Mouse (Mus musculus): ENCODE data around the gene Rnf185. TPM values are rescaled to one million over a fixed set of nuclear protein-coding genes. Genes with fewer than 3 reads are reported as not detected.

Rnf185 gene
- 10 to 100 TPM; 34.8 to 45.3 (median 38.5) TPM for total RNA-seq (2022)

GRCm38 (mm10) chr11:3452167-3452639 is at the start of gene Rnf185:
TSS of gene Rnf185 (minus strand) at chr11:3452363.
- DNase-seq, result peak; percentile 95

GRCm38 (mm10) chr11:3497296-3497695 is 45.1 kb upstream of the Rnf185 start:
- no peak for DNase-seq

DNA sequence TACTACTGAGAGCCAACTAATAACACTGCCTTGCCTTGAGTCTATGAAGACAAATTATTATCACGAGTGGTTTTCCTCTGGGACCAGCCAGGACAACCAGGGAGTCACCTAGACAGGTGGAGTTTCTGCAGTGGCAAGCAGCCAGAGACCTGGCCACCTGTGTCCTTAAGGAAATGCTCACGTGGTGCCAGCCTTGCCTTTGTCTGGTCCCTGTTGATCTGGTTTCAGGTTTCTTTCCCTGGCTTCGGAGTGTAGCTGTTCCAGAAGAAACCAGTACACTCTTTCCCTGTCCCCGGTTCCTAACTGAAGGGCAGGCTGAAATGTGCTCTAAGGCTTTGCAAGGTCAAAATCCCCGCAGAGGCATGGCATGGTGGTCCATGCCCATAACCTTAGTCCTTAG is 44.6 kb upstream of the Rnf185 start:
- no peak for DNase-seq

DNA sequence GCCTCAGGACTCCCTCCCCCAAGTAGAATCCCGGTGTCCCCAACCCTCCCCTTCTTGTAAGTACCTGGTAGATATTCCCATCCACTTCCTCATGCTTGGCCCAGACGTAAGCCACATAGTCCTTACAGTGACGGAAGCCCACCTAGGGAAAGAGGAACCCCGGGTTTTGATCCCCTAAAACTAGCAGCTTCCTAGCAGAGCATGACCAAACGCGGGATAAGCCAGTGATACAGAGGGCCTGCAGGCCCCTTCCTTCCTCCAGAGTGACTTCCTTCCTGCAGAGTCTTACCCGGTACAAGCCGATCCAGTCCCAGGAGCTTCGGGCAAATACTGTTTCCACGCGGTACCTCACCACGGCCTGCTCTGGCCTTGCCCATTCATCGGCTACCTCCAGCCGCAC is 43.3 kb upstream of the Rnf185 start:
- DNase-seq, result no peak

DNA sequence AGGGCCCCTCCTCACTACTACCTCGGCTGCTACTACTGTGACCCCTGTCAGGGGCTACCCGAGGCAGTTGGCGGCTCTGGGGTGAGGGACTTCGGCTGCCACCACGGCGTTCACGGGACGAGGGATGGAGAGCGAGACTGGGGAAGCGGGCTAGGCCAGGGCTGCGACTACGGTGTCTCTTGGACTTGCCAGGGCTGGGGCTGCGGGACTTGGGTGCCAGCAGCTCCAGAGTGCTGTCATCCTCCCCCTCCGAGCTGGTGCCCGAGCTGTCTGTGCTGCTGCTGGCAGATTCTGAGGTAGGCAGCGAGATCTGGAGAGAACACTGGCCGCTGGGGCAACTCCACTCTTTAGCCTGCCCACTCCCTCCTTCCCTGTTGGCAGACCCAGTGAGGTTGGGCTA is 42.7 kb upstream of the Rnf185 start:
- DNase-seq, result no peak

GRCm38 (mm10) chr11:3492748-3493147 is 40.6 kb upstream of the Rnf185 start:
- no peak for DNase-seq

DNA sequence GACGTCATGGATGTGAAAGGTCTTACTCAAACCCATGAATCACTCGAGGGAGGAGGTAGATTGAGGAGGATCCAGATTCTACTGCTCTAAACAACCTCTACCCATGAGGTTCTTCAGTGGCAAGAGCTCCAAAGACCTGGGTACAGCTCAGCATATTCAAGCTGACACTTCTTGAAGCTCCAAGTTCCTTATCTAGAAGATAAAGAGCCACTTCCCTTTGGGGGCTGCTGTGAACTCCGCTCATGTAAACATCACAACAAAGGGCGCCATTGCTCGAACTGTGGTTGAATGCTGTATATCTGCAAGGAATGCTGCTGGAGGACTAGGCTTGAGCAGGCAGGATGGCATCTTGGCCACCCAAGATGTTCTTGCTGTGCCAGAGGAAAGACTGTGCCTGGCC is 36.9 kb upstream of the Rnf185 start:
- DNase-seq, result no peak

DNA sequence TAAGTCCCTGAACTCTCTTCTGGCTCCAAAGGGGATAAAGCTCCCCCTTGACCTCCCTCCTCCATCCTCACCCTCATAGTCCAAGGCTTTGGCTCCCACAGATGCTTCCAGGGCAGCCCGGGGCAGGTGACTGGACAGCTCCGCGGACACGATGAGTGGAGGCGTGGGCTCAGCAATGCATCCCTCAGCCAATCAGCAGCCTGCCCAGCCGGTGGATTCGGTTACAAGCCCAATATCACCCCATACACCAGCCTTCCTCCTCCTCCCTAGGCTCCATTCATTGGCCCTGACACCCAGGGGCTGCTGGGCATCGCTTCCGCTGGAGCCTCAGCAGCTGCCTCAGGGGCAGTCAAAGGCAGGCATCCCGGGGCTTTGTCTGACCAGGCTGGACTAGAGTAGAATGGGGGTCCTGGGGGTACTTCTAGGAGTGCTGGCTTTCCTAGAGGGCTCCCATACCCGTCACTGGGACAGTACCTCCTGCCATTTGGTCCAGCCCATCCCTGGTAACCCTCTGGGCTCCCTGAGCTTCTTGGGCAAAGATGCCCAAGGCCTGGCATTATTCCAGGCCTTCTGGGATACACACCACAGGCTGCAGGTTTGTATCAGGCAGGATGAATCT is 35.9 kb upstream of the Rnf185 start, which contains the start of gene Pla2g3:
Gene Pla2g3, plus strand, starts transcription at position 333 of the 619 bp plus-strand sequence.
- no peak for DNase-seq

DNA sequence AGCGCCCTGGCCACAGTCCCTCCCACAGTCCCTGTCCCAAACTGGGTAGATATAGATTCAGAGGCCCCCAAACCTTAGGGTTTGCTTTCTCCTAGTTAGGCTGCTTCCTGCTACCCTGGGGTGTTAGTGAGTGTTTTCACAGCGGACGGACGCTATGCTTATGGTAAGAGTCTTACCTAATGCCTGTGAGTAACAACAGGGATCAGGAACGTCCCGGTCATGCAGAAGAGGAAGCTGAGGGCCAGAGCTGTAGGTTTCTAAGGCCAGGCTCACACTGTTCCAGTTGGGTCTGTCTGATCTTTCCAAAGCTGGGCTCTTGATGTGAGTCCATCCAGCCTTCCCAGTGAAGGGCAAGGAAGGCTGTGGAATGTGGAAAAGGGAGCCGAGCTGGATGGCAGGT is 34.2 kb upstream of the Rnf185 start:
- no peak for DNase-seq

- DNase-seq, result peak; percentile 25
These were observed 31.9 kb upstream of the Rnf185 start for GRCm38 (mm10) chr11:3483980-3484642.

DNA sequence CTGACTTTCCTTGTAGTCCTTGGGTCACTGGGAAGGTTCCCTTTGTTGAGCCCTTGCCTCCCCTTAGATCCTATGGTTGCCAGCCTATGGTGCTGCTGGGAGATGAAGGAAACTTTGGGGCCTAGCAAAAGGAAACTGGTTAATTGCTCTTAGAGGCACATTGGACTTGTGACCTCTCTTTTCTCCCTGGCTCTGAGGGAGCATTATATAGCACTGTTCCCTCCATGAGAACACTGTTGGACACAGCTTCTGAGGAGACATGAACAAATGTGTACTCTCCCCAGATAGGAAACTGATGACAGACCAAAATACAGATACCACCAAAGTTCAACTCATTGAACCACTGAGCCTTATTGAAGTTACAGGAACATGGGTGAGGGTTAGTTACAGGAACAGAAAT is 23.3 kb upstream of the Rnf185 start:
- DNase-seq, result no peak

GRCm38 (mm10) chr11:3474480-3475115 is 22.4 kb upstream of the Rnf185 start:
- no peak for DNase-seq

DNA sequence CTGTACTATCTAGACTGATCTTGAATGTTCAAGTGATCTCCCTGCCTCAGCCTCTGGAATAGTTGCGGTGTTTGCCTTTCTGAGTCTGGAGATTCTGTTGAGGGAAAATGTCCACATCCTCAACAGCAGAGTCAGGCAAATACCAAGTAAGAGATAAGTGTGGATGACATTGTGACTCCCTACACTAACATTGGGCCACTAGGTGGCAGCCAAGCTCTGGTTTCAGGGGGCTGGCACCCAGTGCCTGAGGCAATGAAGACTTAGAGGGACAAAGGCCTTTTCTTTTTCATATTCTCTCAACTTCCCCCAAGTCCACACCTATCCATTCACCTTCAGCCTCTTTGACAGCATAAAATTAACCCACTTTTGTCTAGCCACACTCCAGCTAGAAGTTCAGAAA is 20.3 kb upstream of the Rnf185 start:
- DNase-seq, result peak; percentile 69

- DNase-seq, result no peak
These were observed 19.3 kb upstream of the Rnf185 start for GRCm38 (mm10) chr11:3471448-3471850.

DNA sequence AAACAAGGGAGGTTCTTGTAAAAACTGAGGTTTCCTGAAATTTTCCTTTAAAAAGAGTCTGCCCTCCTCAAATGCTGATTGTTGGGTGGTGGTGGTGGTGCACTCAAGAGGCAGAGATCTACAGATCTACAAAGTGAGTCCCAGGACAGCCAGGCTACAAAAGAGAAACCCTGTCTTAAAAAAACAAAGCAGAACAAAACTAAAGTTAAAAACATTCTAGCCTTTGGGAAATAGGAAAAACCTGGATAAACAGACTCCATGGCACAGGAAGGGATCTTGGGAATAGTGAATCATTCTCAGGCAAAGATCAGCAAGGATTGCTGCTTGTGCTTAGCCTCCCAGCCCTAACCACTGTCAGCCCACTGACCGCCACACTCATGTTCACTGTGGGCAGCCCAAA is 10.7 kb upstream of the Rnf185 start:
- DNase-seq, result no peak

DNA sequence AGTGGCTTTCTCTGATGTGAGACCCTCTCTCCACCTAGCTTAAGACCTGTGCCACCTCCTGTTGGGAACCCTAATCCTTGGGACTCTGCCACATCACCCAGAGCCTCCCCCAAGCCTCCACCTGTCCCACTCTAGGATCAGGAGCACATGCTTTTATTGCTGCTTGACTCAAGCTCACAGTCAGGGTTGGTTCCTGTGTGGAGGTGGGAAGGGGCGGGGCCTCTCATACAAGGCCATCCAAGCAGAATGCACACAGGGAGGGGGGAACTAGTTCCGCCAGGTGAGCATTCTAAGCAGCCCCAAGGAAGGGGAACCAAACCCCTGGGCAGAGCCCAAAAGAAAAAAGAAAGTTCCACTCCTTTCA is 6.9 kb upstream of the Rnf185 start:
- DNase-seq, result no peak

DNA sequence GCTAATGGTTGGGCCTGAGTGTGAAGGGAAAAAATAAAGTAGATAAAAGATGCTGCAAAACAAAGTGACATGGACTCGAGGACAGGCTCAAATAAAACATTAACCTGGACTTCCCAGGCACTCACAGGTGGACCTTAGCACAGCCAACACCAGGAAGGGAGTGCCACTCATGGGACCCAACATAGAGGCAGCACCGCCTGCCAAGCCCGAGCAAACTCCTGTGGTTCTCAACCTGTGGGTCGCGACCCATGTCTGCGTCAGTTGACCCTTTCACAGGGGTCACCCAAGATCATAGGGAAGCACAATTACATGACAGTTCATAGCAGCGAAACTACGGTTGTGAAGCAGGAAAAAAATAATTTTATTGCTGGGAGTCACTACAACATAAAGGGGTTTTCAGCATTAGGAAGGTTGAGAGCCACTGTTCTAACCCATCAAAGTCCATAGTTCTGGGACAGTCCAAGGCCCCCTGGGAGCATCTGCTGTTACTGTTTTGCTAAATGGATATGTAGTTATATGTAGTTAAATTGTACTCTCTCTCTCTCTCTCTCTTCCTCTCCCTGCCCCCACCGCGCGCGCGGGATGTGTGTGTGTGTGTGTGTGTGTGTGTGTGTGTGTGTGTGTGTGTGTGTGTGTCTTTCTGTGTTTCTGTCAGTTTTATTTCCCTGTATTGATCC is 6.4 kb upstream of the Rnf185 start:
- DNase-seq, result no peak

GRCm38 (mm10) chr11:3456354-3456753 is 4.2 kb upstream of the Rnf185 start:
- peak; percentile 36 for DNase-seq

GRCm38 (mm10) chr11:3454506-3454905 is 2.3 kb upstream of the Rnf185 start:
- no peak for DNase-seq

DNA sequence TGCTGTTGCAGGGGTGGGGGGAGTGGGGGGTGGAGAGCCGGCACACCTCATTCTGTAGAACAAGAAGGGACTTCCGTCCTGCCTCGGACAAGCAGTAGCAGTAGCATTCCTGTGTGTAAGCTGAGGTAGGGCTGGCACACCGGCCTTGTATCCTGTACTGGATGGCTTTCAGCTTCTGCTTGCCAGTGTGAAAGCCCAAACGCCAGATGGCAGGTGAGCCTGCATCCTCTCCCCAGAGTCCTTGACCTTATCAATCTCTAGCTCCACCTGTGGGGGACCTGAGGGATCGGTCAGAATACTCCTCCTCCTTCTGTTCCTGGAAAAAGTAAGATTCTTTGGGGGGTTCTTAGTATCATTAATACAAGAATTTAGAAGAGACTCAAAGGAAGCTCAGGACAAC is 1.3 kb upstream of the Rnf185 start:
- DNase-seq, result no peak

- no peak for DNase-seq
These were observed 606 bp upstream of the Rnf185 start for GRCm38 (mm10) chr11:3452769-3453168.

DNA sequence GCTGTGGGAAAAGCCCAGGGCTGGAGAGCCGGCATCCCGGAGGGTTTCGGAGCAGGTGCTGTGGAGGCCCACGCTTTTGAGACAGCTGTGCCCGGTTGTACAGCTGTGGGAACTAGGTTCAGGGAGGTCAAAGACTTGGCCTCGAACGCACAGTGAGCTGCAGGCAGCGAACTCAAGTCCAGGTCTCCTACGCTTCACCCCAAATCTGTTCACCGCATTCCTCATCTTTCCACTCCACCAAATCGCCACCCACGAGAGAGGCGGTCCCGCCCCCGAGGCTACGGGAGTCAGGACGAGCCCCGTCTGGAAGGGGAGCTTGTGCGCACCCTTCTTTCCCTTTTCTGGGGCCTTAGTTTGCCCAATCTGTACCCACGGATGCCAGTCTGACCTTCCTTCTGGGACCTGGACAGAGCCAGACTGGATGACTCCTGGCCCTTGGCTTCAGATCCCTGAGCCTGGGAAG is 431 bp downstream of the Rnf185 start:
- DNase-seq, result no peak

DNA sequence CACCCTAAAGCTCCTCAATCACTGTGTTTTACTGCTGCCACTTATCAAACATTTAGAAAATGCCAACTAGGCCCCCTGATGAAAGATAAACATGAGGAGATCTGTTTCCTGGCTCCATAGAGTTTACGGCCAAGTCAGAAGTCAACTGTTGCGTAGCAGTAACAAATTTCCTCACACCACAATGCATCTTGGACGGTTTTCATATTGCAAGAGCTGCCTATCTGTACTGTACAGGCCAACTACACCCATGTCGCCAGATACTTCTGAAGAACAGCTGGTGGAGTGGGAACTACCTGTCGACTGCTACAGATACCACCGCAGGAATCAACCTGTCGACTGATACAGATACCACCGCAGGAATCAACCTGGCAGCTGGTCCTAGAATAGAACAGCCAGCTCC is 7.3 kb downstream of the Rnf185 start:
- DNase-seq, result no peak

All from adrenal gland, adult 8-10 months (tissue).